Mouse (Mus musculus): ENCODE measurements around the gene Ikzf1. TPM values are rescaled to one million over a fixed set of nuclear protein-coding genes. Genes with fewer than 3 reads are reported as not detected.

Ikzf1 gene
- total RNA-seq, 2 experiments from 2014 or later, result 9.3 to 9.9 TPM

DNA sequence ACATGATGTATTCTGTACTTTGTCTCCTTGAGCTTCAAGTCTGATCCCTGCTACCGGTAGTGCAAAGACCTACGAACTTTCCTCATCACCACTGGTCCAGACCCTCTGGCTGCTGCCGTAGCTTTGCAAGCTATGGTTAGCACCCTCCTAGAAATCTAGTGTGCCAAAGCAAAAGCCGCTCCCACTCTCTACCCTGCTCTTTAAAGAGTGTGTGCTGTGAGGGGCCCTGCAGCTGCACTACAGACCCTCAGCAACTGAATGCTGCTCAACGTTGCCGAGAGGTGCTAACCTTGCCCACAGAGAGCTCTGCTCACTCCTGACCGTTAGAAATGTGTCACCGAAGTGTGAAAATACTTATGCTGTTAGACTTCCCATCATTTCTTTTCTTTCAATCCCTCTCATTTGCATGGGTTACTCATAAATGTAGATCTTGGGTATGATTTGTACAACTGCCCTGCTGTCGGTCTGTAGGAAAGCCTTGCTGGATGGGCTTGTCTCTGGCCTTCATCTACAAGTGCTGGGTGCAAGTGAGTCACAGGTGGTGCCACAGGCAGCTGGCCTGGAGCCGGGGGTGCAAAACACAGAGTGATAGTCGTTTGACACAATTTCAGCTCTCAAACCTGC, 40.6 kb downstream of the Ikzf1 start:
- DNase-seq, result no peak

DNA sequence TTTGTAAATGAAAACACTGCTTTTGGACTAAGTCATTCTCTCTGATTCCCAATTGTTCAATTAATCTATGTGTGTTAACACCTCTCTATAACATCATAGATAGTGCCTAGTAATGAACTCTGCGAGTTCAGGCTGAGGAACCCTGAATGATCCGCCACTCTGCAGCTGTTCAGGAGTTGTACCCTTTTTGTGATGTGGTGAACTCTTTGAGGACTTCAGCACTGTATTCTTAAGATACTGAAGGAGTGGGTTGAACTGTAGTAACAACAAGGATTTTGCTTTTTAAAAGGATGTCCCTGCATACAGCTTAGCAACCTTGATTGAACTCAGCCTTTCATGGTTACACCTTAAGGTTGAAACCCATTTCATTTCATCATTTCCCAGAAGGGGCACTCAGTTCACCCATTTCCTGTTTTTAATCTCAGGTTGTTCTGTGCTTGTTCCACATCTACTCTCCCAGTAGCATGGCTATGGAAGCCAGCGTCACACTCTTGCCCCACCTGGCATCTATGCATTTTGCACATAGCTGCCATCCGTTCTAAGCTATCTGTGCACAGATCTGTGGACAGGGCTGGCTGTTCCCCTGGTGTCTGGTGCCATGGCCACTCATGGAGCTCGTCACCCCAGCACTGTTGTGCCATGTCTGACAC, 41.2 kb downstream of the Ikzf1 start:
- DNase-seq, result no peak

DNA sequence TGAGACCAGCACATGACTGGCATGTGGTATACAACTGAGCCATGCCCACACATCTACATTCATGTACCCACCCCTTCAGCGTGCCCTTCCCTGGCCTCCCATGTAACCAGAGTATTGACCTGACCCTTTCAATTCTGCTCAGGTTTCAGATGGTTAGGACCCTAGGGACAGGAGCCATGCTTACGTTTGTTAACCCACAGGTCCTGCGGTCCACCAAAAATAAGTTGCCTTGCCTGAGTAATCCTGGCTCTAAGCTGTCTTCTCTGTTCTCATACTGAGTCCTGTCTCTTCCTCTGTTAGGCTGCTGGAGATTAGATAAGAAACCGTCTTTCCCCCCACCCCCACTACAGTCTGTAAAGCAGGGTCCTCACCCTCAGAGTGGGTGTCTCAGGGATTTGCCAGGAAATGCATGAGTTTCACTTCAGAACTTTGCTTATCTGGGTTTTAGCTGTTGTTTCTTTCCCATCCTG, 42.0 kb downstream of the Ikzf1 start:
- no peak for DNase-seq

DNA sequence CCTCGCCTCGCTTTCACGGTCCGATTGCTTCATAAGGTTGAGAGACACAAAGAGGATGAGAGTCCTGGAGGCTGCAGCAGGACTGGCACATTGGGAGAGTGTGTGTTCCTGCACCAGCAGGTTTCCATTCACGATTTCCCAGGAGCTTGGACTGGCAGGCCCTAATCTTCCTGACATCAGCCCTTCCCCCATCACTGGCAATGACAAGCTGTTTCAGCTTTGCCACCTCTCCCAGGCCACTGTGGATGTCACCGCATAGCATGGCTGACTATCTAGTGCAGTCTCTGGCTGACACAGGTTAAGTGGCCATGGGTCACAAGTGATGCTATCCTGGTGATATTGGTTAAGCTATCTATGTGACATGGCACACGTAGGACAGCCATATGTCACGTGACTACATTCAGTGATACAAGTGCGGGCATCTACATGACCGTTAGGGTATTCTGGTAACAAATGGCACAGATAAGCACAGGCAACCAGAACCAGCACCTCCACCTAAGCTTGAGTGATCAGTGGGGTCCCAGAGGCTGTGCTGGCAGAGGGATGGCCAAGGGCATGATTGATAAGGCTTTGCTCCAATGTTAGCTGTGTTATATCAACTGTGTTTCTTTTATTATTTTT, 43.2 kb downstream of the Ikzf1 start:
- DNase-seq, result no peak

DNA sequence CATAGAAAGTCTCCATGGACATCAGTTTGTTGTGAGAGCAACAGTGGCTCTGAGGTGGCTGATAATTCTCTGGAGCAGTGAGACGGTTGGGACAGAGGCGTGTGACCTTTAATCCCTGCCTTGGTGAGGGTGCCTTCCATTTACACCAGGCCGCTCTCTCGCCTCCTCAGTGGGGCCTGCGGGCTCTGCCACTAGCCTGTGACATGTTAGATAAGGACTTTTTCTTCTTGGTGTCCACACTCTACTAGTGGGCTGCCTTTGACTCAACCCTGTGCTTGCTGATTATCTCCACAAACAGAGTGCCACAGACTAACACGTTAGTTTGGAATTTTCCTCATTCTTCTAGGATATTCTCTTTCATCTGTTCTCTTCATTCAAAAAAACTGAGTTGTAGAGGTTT, 44.4 kb downstream of the Ikzf1 start:
- DNase-seq, result no peak

DNA sequence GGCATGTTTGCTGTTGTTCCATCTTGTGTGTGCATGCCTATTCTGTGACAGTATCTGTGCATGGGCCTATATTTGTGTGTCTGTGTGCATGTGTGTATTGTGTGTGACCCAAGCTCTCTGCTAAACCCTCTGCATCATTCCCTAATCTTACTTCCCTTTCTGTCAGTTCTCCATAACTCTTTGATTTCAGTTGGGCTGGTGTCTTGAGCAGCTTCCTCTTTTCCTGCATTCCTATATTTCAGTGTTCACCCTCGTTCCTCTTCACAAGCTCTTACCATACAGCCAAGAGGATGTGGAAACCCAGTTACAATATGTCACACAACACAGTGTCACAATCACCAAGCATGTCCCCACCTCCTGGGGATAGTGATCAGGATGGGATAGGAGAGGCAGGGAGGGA, 45.3 kb downstream of the Ikzf1 start:
- DNase-seq, result no peak

DNA sequence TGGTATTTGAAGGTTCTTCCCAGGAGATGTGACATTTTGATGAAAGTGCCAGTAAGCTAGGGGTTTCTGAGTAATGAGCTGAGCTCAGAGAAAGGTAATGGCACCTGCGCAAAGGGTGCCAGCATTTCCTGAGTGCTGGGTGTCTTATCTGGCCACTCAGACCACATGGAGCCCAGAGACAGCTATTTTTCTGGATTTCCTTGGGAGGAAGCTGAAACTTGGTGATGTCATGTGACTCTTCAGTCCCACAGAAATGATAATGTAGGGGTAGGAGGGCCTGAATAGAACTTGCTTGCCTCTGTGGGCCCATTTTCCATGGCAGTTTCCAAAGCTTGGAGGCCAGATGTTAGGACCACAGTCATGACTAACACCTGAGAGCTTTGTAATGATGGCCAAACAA, 46.9 kb downstream of the Ikzf1 start:
- DNase-seq, result no peak

DNA sequence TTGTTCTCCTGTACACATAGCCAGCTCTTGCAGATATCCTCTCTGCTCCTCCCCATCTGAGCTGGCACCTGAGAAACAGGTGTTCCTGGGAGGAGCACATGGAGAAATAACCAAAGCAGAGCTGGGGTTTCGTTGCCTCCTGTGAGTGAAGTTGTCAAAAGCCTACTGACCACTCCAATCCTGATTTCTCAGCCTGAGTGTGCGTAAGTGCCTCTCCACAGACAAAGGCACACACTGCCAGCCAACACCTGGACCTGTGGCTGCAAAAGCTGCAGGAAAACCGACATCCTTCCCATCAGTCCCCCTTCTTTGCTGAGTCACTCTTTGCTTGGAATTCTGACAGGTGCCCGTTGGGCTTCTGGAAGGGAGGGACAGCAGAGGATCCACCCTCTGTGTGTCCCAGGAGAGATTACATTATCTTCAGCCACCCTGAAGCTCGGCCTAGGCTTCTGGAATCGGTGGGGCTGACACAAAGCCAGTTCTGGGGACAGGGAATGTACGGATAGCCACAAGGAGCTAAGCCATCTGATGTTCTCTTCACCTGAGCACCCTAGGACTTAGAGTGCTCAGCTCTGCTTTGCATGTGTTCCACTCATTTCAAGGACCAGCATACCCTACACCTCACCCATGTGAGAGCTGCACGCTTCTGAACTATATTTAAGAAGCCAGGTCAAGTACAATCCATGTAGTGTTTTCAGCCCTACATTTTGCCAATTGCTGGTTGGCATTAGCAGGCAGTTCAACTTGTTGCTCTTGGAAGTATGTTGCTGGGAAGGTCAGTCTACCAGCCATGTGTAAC, 48.4 kb downstream of the Ikzf1 start:
- no peak for DNase-seq

DNA sequence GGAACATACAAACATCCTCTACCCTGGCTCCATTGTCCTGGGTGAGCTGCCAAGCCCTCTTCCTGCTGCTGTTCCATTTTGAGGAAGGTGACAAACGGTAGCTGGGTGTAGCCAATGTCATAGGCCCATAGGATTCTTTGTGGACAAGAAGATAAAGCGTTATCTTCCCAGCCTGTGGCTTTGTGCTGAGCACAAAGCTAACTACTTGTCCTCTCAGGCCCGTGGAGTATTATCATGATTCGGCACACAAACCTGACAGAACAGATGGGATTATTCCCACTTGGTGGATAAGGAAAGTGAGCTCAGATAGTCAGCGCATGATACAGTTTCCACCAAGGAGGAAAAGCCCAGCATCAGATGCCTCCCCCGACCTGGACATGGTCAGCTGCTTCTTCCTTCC, 50.4 kb downstream of the Ikzf1 start:
- no peak for DNase-seq

DNA sequence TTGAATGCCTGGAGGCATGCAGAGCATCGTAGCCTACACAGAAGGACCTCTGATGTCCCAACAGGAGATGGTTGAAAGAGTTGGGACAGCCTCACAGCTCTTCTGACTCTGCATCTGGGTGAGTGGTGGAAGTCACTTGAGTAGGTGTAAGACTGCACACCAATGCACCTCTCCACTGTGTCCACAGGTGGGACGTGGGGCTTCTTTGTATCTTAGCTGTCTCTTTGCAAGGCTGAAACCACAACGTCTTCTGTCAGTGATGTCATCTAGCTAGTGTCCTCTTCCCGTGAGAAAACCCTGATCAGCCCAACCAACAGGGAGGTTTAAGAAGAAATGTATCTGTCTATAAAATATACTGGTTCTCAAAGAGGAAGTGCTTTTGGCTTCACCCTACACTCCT, 52.1 kb downstream of the Ikzf1 start:
- no peak for DNase-seq

DNA sequence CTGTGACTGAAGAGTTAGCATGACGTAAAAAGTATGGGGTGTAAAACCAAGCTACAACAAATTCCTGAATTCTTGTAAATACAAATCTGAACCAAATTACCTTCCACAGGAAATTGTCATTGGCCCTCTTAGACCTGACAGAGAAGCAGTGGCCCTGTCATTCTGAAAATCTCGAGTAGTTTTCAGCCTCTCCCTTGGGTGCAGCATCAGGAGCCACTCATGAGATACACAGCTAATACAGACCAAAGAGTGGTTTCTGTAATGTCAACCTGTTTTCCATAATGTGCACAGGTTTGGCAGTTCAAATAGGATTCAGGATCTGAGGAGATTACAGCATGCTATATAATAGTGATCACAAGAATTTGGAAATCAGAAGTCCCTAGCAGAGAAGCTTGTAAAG, 52.8 kb downstream of the Ikzf1 start:
- DNase-seq, result no peak

DNA sequence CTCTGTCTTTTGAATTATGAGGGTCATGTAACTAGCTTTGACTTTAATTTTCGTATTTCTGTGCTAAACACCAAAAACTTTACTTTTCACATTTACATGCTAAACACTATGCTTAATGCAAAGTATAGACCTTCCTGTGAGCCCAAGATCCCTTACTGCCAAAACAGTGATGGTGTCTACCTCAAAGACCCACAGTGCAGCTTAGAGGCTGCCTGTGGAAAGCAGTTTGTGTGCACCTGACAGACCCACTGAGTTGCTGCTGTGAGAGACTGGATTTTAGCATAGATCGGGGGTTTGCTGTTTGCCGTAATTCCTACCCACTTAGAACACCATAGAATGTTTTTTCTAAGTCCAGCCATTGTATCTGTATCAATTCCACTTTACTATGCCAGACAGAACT, 54.3 kb downstream of the Ikzf1 start:
- no peak for DNase-seq

DNA sequence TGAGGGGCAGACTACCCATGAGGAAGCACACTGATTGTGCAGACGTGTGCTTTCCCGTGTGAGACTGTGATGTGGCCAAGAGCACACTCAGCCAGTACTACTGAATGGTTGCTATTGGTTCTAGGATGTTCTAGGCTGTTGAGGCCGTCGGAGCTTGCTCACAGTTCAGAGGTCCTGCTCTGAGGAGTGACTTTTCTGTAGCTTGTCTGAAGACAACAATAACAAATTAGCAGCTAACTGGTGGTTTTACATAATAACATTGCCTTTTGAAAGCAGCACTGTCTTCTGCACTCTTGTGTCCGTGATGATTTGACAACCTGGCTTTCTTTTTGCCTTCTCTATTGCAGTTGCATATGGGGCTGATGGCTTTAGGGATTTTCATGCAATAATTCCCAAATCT, 55.8 kb downstream of the Ikzf1 start:
- DNase-seq, result no peak

DNA sequence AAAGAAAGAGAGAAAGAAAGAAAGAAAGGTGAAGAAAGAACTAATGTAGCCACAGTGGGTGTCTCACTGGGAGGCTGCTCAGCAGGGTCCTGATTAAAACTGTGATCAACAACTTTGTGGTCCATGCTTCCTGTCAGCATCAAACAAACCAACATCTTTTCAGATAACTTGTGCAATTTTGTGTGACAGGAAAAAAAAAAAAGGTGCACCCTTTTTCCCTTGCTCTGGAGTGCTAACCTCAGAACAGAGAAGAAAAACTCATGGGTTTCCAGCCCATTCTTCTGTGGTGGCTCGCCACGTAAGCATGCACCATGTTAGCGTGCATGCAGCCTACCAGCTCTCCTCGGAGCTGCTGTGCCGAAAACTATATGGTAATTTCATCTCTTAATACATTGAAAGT, 56.8 kb downstream of the Ikzf1 start:
- no peak for DNase-seq

DNA sequence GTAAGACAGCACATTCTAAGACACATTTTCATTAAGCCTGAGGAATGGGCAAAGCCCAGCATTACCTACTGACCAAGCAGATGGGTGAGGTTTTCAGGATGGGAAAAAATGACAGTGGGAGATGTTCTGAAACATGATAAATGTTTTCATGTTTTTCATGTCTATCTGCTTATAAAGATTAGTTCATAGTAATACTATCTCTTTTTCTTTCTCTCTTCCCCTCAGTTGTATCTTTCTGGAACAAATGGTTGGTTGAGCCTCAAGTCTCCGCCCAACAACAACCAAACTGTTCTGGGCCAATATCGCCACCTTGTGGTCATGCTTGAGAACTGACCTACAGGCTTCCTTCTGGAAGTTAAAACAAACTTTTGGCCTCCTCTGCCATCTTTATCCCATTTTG, 57.8 kb downstream of the Ikzf1 start:
- peak; percentile 39 for DNase-seq

DNA sequence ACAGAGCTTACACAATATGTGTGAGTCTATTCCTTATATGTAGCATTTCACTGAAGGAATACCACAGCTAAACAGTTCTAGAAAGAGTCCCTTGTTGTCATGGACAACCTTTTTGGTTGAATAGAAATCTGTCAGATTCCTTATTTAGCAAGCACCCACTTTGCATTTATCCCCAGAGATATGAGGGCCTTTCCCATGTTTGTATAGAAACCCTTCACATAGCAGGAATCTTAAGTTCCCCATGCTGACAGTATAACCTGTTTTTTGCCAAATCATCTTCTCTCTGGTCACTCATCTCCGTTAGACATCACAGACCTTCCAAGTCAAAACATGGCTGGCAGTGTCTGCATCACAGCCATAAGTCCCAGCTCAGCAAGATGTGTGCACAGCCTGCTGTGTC, 59.4 kb downstream of the Ikzf1 start:
- DNase-seq, result no peak

DNA sequence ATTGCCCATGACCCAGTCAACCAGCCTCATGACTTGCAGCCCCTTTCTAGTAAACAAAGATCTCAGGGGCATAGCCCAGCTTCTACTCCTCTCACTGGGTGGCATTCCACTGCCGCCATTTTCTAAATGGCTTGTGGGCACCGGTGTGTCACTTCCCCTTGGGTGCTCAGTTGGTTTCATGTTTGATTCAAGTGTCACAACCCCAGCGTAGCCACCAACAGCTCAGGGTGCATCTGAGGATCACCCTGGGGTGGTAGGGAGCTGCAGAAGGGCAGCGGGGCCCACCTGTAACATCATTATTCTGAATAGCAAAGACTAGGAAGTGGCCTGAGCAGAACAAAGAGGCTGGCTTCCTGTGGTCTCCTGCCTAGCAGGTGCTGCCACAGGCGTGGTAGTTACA, 66.3 kb downstream of the Ikzf1 start:
- no peak for DNase-seq

DNA sequence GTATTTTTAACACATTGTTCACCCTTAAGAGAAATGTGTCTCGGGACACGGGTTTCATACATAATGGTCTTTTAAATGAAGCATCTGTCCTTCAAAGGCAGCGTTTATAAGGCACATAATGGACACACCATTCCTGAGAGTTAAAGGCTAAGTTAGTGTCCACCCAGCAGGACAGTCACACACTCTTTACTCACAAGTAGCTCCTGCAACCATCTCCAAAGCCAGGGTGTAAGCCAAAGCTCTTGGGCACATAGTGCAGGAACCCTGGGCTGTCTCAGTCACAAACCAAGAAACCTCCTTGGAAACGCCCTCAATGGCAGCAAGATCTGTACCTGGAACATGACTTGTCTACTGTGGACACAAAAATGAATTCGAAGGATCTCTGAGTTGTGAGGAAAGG, 68.1 kb downstream of the Ikzf1 start:
- no peak for DNase-seq

DNA sequence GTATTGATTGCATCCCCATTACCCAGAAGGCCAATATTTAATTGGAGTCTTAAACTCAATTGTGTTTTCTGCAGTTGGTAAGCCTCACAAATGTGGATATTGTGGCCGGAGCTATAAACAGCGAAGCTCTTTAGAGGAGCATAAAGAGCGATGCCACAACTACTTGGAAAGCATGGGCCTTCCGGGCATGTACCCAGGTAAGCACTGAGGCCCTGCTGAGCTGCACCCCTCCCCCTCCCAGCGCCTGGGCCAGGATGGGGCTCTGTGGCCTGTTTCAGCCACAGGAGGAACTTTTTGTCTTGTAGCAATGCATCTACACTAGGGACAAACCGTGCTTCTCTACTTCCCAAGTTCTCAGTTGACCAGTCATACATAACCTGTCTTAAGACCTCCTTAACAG, 73.3 kb downstream of the Ikzf1 start:
- no peak for DNase-seq

DNA sequence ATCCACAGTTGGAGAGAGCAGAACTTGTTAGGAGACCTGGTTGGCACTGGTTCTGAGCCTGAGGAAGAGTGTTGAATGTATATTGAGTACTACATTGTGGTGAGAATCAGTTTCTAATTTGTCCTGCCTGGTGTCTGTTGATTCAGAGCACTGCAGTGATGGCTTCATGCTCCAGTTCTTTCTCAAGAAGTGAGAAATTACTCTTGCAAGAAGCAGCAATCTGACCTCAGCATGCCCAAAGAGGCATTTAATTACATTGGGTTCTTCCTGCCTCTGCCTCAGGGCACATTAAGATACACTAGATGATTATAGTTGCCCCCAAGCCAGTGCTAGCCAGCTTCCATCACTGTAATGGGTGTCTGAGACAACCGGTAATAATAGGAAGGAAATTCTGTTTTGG, 74.1 kb downstream of the Ikzf1 start:
- no peak for DNase-seq

DNA sequence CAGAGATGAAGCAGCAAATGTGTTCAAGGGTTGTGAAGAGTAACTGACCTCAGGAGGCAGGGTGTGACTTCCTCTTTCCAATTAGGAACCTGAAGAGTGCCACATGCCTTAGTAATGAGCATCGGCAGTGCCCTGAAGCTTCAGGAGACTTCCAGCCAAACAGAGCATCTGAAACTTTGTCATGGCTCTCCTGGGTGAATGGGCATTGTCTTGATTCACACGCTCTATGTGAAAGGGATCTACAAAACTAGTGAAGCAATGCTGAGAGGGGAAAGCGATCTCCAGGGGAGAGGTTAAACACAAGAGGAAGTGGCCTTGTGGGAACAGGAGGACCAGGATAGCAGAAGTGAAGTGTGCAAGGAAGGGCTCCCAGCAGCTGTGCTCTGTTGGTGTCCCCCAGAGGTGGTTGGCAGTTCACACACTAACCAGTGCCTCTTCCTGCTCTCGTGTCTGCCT, 78.4 kb downstream of the Ikzf1 start:
- no peak for DNase-seq

DNA sequence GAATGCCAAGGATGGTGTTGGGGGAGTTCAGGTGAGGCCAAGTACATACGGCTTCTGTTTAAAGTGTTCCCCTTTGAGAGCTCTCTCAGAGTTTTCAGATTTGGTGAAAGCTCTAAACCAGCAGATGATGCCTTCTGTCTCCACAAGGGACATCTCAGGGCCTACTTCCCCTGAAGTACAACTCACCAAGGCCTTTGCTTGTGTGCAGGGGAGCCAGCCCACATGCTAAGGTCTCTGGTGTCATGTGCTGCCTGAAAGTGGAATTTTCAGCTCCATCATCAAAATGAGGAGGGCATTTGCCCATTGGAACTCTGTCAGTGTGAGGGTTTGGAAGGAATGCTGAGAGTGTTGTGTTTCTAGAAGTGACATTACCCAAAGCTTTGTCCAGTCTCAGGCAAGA, 80.6 kb downstream of the Ikzf1 start:
- DNase-seq, result no peak

DNA sequence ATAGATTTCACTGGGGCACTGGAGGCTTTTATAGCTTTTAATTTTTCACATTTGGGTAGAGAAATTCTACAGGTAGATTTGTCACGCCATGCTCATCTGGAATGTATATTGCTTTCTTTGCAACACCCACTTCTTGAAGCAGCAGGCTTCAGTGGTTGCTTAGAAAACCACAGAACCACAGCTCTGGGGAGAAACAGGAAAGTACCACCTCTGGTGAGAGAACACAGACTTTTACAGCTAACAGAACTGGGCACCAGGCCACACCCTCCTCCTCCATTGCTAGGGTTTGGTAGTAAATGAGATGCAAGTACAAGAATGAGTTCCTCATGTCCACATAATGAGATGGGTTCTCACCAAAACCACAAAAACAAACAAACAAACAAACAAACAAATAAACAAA, 81.3 kb downstream of the Ikzf1 start:
- no peak for DNase-seq

All from adrenal gland, postnatal 10 days (tissue).